Mouse (Mus musculus) right cerebral cortex, postnatal 4 days (tissue): ENCODE measurements around the gene Foxn2.
"Not testable (repeated sequence)": the region's sequence is repeated elsewhere in the genome, so short reads cannot be mapped to it uniquely, and the experiment has no call there.

Experiments used
- DNase-seq: peaks from one replicate; pipeline ENCODE4 v3.0.0-alpha.2; 2022

Gene Foxn2

DNA sequence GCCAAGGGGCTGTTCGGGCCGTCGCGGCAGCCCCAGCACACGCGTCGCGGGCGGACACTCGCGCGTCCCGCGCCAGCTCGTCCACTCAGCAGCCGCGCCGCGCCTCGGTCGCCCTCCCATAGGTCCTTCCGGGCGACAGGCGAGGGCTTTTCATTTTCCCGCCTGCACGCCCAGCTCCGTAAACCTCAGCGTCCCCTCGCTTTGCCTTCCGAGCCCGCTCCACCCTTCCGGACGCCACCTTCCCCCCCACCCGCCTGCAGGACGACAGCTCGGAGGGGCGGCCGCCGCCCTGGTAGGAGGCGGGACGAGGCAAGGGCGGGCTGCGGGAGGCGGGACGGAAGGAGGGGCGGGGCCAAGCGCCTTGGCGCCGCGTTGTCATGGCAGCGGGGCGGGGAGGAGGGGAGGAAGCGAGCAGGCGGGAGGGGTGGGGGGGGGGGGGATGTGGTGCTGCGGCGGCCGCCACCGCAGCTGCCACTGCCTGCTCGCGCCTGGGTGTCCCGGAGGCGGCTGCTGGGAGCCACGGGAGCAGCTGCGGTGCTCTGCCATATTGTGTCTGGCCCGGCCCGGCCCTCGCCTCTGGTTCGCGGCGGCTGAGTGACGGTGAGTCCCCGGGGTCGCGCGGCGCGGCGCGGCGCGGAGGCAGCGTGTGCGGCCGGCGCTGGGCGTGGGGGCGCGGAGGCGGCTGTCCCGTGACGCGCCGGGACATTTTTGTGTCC is at the start of gene Foxn2:
Gene Foxn2, plus strand, starts transcription at position 427 of the 716 bp plus-strand sequence.
- DNase-seq, result peak; percentile 92

DNA sequence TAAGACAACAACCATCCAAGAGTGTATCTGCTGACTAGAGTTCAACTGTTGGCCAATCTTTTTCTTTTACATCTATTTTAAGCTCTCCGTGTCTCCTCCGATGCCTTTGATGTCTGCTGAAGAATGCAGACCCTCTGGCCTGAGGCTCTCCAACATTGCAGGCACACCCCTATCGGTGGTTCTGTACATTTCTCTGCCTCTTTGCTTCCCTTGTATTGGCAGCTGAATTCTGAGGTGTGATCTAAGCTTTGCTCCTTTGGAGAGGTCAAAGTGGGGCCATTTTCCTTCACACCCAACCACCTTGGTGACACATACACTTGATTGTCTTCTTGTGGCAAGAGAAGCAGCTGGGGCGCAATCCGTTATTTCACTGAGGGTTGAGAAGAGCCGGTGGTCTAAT is 43.0 kb upstream of the Foxn2 start:
- DNase-seq, result no peak

DNA sequence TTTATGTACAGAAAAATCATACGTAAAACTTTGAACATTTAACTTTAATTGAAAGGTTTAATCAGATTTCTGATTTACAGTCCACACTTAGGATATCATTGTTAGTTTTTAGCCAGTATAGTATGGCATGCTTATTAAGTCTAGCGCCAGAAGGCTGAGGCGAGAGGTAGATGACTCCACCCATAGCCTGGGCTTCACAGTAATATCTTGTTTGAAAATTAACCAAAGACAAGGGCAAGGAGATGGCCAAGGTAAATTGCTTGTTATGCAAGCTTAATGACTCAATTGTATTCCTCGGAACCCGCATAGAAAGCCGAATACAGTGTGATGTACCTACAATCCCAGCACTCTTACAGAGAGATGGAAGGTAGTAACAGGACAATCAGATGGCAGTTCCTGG is 42.4 kb upstream of the Foxn2 start:
- no peak for DNase-seq

DNA sequence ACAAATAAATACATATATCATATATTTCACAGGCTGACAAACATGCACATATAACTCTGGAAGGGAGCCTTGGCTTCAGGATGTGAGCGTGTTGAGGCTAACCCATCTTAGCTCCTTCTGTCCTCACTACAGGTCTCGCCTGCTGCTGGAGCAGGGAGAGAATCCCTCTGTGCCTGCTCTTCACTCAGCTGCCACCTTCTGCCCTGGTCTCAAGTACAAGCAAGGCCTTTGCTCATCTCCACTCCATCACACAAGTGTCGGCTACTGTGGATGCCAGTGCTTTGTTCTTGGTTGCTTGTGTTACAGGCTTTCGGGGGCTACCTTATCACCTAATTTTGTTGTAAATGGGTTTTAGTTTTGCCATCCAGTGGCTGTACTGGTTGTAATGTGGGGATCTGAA is 41.7 kb upstream of the Foxn2 start:
- no peak for DNase-seq

DNA sequence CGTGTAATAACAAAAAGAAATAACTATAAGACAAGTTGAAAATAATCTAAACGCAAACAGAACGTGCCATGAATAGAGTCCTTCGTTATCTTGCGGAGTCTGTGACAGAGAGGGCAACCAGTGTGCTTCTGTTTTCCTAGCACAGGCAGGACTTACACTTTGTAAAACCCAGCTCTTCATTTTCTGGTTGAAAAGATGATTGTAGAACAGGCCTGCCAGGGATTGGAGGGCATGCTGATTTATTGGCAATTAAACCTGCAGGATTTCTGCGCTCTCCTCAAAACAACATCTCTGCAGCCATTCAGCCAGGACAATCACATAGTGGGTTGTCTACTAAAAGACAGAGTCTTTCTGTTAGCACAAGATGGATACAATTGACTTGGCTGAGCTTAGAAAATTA is 40.4 kb upstream of the Foxn2 start:
- DNase-seq, result no peak

DNA sequence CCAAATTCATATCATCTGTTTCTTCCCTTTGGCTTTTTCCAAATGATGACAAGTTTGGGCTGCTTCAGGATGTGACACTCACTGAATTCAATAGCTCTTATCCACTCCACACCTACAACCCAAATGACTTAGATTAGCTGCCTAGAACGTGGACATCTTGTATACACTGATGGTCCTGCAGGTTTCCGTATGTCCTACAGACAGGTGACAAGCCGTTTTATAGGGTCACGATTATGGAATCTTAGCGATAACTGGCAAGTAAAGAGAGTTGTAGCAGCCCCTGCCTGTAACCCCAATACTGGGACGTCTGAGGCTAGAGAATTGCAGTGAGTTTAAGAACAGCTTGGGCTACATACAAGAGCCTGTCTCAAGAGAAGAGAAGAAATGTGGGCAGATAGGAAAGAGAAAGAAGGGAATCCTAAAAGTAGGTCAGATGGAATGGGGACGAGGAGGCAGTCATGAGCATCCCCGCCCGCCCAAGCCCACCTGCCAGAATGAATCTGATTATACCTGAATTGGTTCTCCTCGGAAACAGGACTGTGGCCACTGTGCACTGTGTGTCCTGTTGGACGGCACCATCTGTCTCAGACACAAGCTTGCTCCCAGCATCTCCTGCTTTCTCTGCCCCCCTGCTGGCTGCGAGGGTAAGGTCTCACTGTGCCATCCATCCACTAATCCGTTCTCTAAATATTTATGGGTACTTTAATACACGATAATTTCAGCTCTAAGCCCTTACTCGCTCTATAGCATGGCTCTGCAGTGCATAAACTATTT is 39.6 kb upstream of the Foxn2 start:
- DNase-seq, result no peak

DNA sequence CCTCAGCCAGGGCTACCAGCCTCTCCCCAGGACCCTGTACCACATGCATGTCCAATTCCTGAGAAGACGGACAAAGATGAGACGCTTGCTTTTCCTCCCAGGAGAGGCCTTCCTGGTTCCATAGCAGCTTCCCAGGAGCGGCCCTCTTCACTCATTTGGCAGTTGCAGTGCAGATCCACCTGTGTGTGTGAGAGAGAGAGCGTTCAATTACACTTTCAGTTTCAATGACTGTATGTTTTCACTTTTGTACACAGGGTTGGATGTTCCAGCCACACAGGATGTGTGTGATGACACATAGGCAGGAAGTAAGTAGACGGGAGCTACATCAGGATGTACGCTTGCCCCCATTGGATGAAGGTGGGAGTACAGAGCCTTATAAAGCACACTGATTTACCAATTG is 37.2 kb upstream of the Foxn2 start:
- no peak for DNase-seq

DNA sequence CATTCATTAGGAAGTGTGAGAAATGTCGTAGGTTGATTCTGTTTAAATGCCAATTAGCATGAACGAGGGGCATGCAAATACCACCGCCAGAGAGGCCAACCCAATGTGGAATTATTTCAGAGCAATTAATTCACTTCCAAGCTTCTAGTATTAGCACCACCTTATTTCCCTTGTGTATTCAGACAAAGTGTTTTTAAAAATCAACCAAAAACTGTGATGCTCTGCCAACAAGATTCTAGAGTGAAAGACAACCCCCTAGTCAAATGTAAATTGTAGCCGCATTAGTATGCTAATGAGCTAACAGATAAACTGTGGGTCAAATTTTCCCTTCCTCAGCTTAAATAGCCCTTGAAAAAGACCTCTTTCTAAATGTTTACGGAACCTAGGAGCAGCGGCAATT is 36.0 kb upstream of the Foxn2 start:
- DNase-seq, result no peak

DNA sequence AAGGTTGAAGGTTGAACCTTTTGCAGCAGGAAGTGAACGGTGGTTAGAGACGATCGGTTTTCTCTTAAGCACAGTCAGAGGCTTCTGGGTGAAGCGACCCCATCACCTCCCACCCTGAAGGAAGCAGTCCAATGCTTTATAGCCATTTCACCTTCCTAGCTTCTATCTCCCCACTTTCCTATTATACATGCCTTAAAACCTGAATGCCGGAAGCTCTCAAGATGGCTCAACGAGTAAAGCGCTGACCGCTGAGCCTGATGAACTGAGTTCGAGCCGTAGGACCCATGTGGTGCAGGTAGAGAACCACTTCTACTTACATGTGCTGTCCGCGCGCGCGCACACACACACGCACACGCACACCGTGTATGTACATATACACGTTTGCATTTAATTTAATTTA is 35.4 kb upstream of the Foxn2 start:
- no peak for DNase-seq

DNA sequence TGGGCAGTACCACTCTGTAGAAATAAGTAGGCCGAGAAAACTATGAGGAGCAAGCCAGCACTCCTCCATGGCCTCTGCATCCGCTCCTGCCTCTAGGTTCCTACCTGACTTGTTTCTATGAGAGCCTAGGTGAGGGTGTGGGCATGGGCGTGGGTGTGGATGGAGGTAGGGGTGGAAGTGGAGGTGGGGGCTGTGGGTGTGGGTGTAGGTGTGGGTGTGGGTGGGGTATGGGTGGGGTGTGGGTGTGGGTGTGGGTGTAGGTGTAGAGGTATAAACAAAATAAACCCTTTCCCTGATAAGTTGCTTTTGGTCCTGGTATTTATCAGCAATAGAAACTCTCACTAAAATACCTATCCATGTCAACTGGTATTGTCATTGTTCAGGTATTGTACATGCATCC is 30.8 kb upstream of the Foxn2 start:
- no peak for DNase-seq

DNA sequence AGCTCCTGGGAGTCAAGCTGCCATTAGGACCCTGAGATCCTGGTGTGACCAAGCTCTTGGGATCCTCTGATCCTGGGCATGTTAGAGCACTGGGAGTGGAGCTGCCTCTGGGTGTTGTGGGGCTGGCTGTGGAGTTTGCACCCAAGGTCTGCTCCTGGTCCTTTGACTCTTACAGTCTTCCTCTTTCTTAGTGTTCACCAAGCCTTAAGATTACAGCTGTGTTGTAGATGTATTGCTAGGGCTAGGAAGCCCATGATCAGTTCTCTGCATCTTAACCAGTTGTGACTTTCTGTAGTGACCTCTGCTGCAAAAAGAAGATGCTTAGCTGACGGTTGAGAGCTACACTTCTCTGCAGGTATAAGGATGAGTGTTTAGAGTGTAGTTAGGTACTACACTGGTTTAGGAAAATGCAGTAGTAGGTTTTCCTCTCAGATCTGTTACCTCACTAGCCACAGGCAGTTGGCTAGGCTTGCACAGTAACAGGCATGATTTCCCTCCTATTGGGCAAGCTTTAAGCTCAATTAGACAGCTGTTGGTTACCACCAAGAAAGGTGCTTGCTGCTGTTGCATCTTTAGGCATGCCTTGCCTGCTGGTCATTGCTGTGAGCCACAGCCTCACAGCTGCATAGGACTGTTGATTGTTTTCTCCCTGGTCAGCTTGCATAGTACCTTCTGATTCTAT is 27.2 kb upstream of the Foxn2 start:
- no peak for DNase-seq

DNA sequence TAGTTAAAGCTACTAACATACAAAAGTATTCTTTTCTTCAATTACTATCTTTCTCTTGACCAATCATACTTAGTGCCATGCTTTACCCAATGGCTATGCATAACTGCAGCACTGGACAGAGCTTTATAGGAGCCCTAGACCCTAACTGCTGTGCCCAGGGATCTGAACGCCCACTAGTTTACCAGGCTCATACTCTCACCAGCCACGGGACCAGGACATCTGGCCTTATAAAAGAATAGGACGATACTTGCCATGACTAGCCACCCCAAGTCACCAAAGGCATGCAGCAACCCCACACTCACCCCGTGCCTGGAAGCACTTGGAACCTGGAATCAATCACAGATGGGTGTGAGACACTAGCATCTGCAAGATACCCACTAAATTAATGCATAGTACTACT is 20.1 kb upstream of the Foxn2 start:
- no peak for DNase-seq

DNA sequence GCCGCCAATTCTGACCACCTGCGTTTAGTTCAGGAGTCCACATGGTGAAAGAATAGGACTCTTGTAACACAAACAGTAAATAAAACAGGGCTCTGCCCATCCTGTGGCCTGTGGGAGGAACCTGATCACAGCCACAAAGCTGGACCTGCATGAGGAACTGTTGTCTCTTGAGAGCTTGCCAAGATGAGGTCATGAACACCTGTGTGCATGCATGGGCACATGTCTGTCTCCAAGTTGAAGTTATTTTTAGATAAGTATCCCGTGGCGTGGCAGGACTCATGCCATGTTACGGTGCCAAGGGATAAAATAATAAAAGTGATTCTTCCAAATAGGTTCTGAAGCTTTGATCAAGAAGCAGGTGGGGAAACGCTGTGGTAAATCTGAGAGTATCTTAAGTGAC is 19.3 kb upstream of the Foxn2 start:
- no peak for DNase-seq

DNA sequence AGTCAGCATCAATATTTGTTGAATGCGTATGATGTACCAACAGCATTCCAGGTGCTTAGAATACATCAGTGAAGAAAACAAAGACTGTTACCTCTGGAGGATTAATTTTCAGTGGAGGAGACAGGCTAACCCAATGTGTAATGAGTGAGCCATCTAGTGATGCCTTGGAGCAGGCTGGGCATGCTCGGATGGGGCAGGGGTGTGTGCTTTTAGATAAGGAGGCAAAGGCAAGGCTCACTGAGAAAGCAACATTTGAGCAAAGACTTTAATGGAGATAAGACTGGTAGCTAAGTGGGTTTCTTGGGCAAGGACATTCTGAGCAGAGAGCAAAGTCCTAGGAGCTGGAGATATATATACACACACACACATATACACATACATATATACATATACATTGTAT is 9.8 kb upstream of the Foxn2 start:
- DNase-seq, result no peak

DNA sequence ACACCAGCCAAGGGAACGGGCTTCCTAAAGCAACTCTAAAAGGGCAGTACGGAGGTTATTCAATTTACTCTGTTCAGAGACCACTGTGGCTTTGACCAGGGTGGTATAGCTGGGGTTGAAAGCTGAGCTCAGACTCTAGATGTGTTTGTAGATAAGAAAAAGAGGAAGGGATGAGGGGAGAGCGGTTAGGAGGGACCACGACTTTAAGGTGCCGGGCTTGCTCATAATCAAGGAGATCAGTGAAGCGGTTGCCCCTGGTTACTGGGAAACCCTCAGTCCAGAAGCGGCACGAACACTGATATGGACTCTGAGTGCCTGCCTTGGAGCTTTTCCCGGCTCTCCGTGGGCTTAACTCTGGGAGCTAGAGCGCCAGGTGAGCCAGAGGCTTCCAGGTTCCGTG is 9.0 kb upstream of the Foxn2 start:
- DNase-seq, result no peak

DNA sequence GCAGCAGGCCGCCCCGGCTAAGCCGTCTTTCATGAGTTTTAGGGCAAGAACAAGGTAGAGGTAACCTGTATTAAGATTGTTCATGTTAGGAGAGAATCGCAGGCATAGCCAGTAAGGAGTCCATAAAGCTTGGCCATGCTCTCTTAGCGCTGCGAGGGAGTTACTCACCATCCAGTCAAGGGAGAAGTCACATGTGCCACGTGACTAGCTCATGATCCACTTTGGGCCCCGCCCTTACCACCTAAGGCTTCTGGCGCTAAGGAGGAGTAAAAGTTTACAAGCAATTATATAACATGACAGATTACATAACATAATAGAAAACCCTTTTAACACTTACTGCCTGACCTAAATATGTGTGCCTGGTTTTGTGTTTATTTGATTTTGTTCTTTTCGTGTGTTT is 8.5 kb upstream of the Foxn2 start:
- DNase-seq, result no peak

DNA sequence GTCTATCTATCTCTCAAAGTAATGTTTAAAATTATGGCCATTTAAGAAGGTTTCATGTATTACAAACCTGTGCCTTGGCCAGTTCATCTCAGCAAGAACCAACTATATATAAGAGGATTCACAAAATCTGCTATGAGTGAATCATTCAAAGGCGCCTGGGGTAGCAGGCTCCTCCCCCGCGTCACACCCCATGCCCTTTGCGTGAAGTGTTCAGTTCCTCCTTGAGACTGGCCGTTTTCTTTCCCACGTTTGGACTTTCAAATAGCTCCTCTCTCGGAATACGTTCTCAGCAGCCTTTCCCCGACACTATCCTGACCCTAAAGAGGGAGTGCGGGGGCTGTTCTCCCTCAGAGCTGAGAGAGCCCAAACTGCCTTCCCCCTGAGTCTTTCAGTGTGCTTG is 5.2 kb upstream of the Foxn2 start:
- DNase-seq, result no peak

DNA sequence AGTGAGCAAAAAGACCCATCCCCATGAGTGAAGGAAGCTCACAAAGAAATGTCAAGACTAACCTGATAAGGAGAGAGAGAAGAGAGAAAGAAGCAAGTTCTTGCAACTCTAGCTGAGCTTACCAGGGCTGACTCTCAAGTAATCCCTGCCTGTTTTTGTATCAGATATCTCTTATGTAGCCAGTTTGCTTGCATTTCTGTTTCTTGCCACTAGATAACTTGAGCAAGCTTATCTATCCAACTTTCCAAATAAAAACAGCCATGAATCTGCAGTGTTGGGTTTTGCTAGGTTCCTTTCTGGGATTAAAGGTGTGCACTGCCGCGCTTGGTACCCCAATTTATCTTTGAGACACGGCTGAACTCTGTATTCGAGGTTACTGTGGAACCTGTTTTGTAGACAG is 4.2 kb upstream of the Foxn2 start:
- DNase-seq, result no peak

DNA sequence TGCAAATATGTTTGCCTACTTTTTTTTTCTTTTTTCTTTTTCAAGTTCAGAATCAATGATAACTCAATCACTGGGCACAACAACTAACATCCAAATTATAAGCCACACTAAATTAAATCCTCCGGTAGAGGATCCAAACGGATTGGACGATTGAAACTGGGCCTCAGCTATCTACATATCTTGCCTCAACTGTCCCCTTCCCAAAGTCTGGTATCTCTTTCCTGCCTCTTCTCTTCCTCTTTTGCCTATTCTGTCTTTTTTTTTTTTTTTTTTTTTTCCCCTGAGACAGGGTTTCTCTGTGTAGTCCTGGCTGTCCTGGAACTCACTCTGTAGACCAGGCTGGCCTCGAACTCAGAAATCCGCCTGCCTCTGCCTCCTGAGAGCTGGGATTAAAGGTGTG is 3.8 kb upstream of the Foxn2 start:
- DNase-seq, result not testable (repeated sequence)

DNA sequence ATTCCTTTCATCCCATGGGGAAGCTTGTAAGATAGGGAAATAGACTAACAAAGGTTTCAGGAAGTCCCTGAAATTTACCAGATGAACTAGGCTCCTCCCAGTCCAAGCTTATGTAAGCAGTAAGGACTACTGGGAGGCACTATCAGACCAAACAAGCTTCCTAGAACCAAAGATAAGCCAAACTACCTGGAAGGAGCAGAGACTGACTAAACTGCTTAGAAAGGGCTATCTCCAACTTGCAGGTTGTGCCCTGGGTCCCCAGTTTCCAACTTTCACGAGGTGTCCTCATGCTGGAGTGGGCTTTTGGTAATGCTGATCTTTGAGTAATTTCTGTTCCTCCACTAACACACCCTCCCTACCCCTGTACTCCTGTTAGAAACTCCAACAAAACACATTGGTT is 3.1 kb upstream of the Foxn2 start:
- DNase-seq, result no peak

DNA sequence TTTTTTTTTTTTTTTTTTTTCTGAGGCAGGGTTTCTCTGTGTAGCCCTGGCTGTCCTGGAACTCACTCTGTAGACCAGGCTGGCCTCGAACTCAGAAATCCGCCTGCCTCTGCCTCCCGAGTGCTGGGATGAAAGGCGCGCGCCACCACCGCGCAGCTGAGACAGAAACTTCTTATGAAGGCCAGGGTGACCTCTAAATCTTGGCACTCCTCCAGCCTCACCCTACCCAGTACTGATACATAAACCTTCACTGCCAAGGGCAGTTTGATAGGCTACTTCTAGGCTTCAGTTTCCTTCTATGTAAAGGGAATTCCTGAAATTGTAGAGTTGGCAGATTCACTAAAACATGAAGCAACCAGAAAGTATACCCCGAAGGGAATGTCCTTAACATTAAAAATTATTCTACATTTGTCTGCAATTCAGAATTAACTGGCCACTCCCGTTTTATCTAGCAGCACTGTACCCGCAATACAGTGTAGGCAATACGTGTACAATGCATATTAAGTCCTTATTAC is 918 bp upstream of the Foxn2 start:
- DNase-seq, result peak; percentile 10

DNA sequence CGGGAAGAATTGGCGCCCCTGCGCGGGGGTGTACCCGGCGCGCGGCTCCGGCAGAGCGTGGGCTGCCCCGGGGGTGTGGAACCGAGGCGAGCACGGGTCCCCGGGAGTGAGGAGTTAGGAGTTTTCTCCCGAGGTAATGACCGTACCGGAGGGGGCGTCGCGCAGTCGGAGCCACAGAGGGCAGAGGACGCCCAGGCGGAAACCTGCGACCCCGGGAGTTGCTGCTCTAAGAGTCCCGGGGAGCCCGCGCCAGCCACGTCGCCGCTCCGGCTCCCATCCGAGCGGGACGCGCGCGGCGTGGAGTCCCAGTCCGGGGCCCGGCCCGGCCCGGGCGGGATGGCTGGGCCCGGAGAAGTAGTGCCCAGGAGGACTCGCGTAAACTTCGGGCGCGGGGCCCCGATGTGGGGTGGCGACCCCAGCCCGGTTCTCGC is 505 bp downstream of the Foxn2 start:
- DNase-seq, result no peak

DNA sequence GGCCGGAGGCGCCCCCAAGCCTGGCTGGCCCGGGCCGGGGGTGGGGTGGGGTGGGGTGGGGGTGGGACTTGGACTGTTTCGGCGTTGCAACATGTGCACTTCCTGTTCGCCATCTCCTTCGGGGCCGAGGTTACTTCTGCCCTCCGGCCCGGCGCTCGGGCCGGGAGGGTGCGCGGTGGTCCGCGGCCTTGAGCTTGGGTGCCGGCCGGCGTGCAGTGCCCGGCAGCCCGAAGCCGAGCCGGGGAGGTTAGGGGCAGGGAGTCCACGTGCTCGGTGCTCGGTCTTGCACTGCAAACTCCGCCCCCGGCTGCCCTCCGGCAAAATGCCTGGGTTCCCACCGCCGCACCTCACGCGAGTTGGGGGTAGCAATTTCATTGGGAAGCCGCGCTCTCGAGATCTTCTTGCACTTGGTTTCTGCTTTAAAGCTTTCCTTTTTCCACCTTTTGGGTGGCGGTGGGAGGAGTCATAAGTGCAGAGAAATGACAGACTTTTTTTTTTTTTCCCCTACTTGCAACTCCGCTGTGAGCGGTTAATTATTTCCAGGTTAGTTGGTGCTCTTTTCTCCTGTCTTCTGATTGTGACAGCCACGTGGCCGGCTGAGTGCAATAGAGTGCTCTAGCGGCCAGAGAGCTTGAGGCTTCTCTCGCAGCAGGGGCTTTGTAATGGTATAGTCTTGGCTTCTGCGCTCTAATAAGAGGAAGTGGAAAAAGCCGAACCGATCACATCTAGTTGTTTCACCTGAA is 1.1 kb downstream of the Foxn2 start:
- DNase-seq, result peak; percentile 45
